Mouse (Mus musculus) hindbrain, embryonic 11.5 days (tissue): ENCODE measurements at regions not wholly inside any gene's neighbourhood (a gene's known extent, or its start where the extent isn't known, plus 50 kb on each side); places are given as distances from the start of the nearest gene placed in this dataset.

Source experiments
- ATAC-seq: fragments of 200-750 bp; cut with Nextera tagmentation; 2 replicates; pipeline ENCODE4 v1.8.0; 2017; ENCODE audit warnings: mild to moderate bottlenecking, moderate TSS enrichment, moderate library complexity; ENCODE audit not compliant: low FRiP score
- DNase-seq: peaks from one replicate; pipeline ENCODE4 v3.0.0-alpha.2; 2015; ENCODE audit warnings: low spot score
- H3K27ac ChIP-seq: fragments of 300-500 bp; sonication (generic); 2 replicates; pipeline ENCODE4 v1.5.1; 2014; ENCODE audit warnings: mild to moderate bottlenecking, low read depth, low read length
- H3K27me3 ChIP-seq: fragments of 300-500 bp; sonication (generic); 2 replicates; pipeline ENCODE4 v1.6.1; 2014; ENCODE audit warnings: mild to moderate bottlenecking, low read length, moderate library complexity, mixed read lengths; ENCODE audit not compliant: control insufficient read depth, insufficient read depth
- H3K36me3 ChIP-seq: fragments of 300-500 bp; sonication (generic); 2 replicates; pipeline ENCODE4 v1.6.1; 2014; ENCODE audit warnings: mild to moderate bottlenecking, low read length, moderate library complexity, mixed read lengths; ENCODE audit not compliant: control insufficient read depth, insufficient read depth
- H3K4me1 ChIP-seq: fragments of 300-500 bp; sonication (generic); replicated peaks from 2 replicates; pipeline ENCODE4 v1.6.1; 2014; ENCODE audit warnings: low read length, mixed read lengths; ENCODE audit not compliant: control insufficient read depth, insufficient read depth
- H3K4me2 ChIP-seq: fragments of 300-500 bp; sonication (generic); replicated peaks from 2 replicates; pipeline ENCODE4 v1.6.1; 2014; ENCODE audit warnings: mild to moderate bottlenecking, low read depth, low read length
- H3K4me3 ChIP-seq: fragments of 300-500 bp; sonication (generic); 2 replicates; pipeline ENCODE4 v1.5.1; 2014; ENCODE audit warnings: low read depth, low read length
- H3K9ac ChIP-seq: fragments of 300-500 bp; sonication (generic); 2 replicates; pipeline ENCODE4 v1.6.1; 2014; ENCODE audit warnings: low read depth, low read length
- H3K9me3 ChIP-seq: fragments of 300-500 bp; sonication (generic); 2 replicates; pipeline ENCODE4 v1.6.1; 2016; ENCODE audit warnings: low read length; ENCODE audit not compliant: control insufficient read depth
- WGBS: fragments of 180-500 bp; shearing (Covaris S2); extraction: QIAGEN DNeasy Blood & Tissue Kit; methylation state at CpG from one replicate; pipeline ENCODE4 v1.1.7; 2014; 5-methylcytosine and 5-hydroxymethylcytosine counted together

DNA sequence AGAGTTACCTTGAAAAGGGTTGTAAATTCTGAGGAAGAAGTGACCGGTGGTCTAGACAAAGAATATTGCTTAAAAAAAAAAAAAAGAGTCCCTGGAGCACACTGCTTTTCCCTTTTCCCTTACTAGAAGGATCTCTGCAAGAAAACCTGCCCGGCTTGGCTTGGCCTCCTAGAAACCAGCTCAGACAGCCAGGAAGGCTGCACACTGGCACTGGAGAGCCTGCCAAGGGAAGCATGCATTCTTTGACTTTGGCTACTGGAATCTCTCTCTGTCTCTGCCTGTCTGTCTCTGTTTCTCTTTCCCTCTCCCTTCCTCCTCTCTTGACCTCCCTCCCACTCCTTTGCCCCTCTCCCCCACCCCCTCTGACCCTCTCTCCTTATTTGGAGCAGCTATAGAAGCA lies 71.1 kb upstream of the Lgalsl start:
- Histone ChIP-seq H3K27me3 (no peaks in the 10 kb centered on the region), H3K4me1 (no peaks in the 10 kb centered on the region), H3K27ac (no peak overlapping the region), H3K4me2 (no peak overlapping the region), H3K4me3 (no peak overlapping the region), H3K9me3 (no peaks in the 10 kb centered on the region), H3K9ac (no peak overlapping the region), H3K36me3 (no peaks in the 10 kb centered on the region)
- WGBS = 69% methylated on average over 2 of the region's 2 CpGs
- ATAC-seq (no peak), DNase-seq (no peak)

DNA sequence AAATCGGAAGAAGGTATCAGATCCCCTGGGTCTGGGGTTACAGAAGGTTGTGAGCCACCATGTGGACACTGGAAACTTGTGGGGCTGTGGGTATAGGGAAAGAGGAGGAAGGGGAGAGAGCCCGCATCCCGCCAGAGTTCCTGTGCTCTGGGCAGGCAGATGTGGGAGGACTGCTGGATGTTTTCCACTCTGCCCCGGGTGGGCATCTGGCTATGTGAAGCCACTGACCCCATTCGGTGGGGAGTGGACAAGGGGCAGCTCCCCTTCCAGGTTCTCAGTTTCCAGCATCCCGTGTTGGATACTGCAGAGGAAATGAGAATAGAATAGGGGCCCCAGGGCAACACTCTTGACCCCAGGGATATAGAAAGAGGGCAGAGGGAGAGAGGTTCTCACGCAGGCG lies 72.1 kb upstream of the Lgalsl start:
- Histone ChIP-seq H3K4me1 (no peaks in the 10 kb centered on the region), H3K36me3 (no peaks in the 10 kb centered on the region), H3K4me2 (no peak overlapping the region), H3K9ac (no peak overlapping the region), H3K9me3 (no peaks in the 10 kb centered on the region), H3K27ac (no peak overlapping the region), H3K27me3 (no peaks in the 10 kb centered on the region), H3K4me3 (no peak overlapping the region)
- WGBS = 57% methylated on average over 8 of the region's 8 CpGs
- ATAC-seq (no peak), DNase-seq (no peak)

DNA sequence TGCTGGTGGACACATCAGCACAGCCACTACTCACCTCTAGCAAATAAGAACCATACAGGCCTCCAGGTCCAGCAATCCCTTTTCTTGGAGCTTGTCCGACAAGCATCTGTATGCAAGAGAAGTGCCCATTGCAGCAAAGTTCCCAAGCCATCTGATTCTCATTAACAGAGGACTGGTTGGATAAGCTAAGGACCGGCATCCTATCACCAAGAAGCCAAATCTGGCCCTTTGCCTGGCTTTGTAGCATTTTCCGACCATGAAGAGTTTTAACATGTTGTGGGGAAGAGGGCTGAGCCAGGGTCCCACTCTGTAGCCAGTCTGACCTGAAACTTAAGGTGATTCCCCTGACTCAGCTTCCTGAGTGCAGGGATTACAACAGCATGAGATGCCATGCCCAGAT lies 77.1 kb upstream of the Lgalsl start:
- H3K4me3 ChIP-seq = no peak overlapping the region
- H3K36me3 ChIP-seq = no peaks in the 10 kb centered on the region
- 58% methylated on average over 3 of the region's 3 CpGs for WGBS
- H3K4me1 ChIP-seq = no peaks in the 10 kb centered on the region
- H3K4me2 ChIP-seq = no peak overlapping the region
- DNase-seq = no peak
- no peak overlapping the region for H3K27ac ChIP-seq
- no peak for ATAC-seq
- H3K27me3 ChIP-seq = no peaks in the 10 kb centered on the region
- no peak overlapping the region for H3K9ac ChIP-seq
- H3K9me3 ChIP-seq = no peaks in the 10 kb centered on the region

DNA sequence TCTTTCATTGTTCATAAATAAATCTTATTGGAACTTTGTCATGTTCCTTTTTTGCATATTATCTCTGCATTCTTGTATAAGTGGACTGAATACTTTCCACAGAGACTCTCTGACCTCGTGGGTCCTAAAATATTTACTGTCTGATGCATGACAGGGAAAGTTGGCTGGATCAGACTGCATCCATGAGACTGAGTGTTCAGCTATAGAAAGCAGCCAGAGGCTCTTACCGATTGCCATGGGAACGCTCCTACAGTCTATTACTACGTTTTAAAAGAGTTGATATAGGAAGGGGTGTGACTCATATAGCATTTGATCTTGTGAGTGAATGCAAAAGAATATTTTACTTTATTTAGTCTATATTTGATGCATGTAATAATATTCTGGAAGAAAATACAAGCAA lies 77.6 kb upstream of the Lgalsl start:
- H3K9me3 ChIP-seq = no peaks in the 10 kb centered on the region
- H3K4me2 ChIP-seq = no peak overlapping the region
- no peak overlapping the region for H3K9ac ChIP-seq
- no peak for DNase-seq
- no peak overlapping the region for H3K4me3 ChIP-seq
- no peaks in the 10 kb centered on the region for H3K27me3 ChIP-seq
- no peak for ATAC-seq
- WGBS = 80% methylated on average over 4 of the region's 4 CpGs
- H3K36me3 ChIP-seq = no peaks in the 10 kb centered on the region
- H3K4me1 ChIP-seq = no peaks in the 10 kb centered on the region
- no peak overlapping the region for H3K27ac ChIP-seq

DNA sequence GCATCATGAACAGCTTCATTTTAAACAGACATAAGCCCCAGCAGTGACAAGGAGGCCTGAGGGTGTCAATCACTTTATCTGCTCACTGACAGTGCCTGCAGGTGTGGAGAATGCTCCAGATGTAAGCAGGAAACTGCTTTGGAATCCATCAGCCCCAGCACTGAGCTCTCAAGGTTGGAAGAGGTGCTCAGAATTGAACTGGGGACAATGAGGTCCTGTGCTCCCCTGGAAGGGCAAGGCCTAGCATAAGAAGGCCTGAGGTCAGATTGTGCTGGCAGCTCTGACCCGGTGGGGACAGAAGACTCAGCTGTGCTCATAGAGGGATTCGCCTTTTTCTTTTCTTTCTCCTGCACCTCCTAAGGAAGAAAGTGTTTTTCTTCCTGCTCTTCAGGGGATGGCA lies 82.2 kb upstream of the Lgalsl start:
- H3K4me1 ChIP-seq = no peaks in the 10 kb centered on the region
- DNase-seq (no peak), ATAC-seq (no peak)
- no peak overlapping the region for H3K4me2 ChIP-seq
- H3K9me3 ChIP-seq = no peaks in the 10 kb centered on the region
- WGBS = 84% methylated on average over 2 of the region's 2 CpGs
- H3K27me3 ChIP-seq = no peaks in the 10 kb centered on the region
- H3K9ac ChIP-seq = no peak overlapping the region
- no peak overlapping the region for H3K27ac ChIP-seq
- H3K4me3 ChIP-seq = no peak overlapping the region
- H3K36me3 ChIP-seq = no peaks in the 10 kb centered on the region

DNA sequence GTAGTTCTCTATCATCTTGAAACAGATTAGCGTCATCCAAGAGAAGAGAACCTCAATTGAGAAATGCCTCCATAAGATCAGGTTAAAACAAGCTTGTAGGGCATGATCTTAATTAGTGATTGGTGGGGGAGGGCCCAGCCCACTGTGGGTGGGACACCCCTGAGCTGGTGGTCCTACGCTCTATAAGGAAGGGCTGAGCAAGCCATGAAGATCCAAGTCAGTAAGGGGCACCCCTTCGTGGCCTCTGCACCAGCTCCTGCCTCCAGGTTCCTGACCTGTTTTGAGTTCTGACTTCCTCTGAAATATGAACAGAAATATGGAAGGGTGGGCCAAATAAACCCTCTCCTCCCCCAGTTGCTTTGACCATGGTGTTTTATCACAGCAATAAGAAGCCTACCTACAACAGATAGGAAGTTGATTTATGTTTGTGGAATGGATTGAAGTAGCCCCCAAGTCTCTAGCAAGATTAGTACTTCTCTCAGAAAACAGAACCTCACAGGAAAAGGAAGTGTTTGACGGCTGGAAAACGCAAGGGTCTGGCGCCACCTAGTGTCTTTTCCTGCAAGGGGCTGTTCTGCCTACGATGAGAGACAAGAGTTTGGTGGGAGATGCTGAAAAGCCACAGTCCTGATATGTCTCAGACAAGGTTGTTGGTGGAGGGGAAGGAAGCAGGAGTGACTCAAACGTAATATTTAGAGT lies 82.9 kb upstream of the Lgalsl start:
- ATAC-seq = peak; percentile 63; the same call in 1 of the 2 replicates
- Histone ChIP-seq H3K9me3 (no peaks in the 10 kb centered on the region), H3K27ac (no peak overlapping the region), H3K4me1 (no peaks in the 10 kb centered on the region), H3K4me3 (no peak overlapping the region), H3K9ac (no peak overlapping the region), H3K4me2 (no peak overlapping the region), H3K27me3 (no peaks in the 10 kb centered on the region), H3K36me3 (no peaks in the 10 kb centered on the region)
- peak; percentile 90 for DNase-seq
- 22% methylated on average over 8 of the region's 8 CpGs for WGBS

DNA sequence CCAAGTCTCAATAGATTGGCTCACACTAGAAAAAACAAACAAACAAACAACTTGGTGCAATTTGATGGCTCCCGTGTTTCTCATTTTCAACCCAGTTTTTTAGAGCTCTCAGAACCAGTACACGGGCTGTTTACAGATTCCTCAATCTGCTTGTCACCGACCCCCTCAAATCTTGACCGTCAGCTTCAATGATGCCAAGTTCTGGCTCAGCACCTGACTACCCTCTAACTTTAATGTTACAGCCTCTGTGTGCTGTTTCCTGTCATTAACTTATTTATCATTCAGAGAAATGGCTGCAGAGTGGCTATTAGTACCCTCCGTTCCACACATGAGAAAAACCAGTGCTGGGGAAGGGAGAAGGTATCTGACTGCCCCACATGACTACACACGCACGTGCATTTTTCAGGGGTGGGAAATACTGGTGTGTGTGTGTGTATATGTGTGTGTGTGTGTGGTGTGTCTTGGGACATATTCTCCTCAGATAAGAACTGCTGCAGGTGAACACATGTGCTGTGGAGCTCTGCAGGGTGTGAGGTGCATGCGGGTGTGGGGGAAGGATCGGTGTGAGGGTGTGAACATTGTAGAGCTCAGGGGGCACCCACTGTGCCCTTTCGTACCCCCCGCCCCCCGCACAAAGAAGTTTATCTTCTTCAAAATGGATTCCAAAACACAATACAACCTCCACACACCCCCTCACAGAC lies 83.6 kb upstream of the Lgalsl start:
- H3K27ac ChIP-seq = no peak overlapping the region
- H3K4me2 ChIP-seq = no peak overlapping the region
- WGBS = 77% methylated on average over 12 of the region's 12 CpGs
- H3K4me1 ChIP-seq = no peaks in the 10 kb centered on the region
- no peak overlapping the region for H3K9ac ChIP-seq
- no peaks in the 10 kb centered on the region for H3K36me3 ChIP-seq
- H3K27me3 ChIP-seq = no peaks in the 10 kb centered on the region
- DNase-seq = no peak
- H3K9me3 ChIP-seq = no peaks in the 10 kb centered on the region
- ATAC-seq = peak; percentile 8; the same call in 1 of the 2 replicates
- H3K4me3 ChIP-seq = no peak overlapping the region

DNA sequence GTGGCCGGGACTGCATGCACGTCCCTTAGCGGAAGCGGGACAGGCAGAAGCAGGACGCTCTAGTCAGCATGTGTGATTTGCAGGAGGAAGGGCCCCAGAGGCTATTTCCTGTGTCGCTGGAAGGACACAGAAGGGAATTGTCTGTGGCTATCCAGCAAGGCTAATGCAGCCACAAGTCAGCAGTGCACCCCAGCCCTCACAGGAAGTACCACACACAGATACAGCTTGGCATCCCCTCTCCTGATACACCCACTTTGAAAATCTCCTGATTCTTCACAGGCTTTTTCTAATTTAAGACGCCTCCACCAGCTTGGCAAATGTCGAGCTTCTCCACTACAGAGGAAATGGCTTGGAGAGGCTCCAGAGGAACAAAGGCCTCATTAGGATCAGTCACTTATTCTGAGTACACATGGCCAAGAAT lies 84.3 kb upstream of the Lgalsl start:
- H3K9me3 ChIP-seq = no peaks in the 10 kb centered on the region
- no peaks in the 10 kb centered on the region for H3K36me3 ChIP-seq
- H3K27me3 ChIP-seq = no peaks in the 10 kb centered on the region
- no peaks in the 10 kb centered on the region for H3K4me1 ChIP-seq
- DNase-seq = peak; percentile 27
- H3K4me2 ChIP-seq = no peak overlapping the region
- 0 out of 2 replicates have a peak, but pooled peaks have one; percentile 6 for ATAC-seq
- H3K4me3 ChIP-seq = no peak overlapping the region
- H3K27ac ChIP-seq = no peak overlapping the region
- 41% methylated on average over 8 of the region's 8 CpGs for WGBS
- no peak overlapping the region for H3K9ac ChIP-seq
